Mouse (Mus musculus): ENCODE measurements around the gene Bcr.

Gene Bcr

GRCm38 (mm10) chr10:75058761-75059395 lies 1.5 kb upstream of the Bcr start:
- DNase-seq = no peak

- DNase-seq = peak; percentile 83
These were observed 996 bp upstream of the Bcr start for GRCm38 (mm10) chr10:75059396-75059795.

- DNase-seq = no peak
These were observed 447 bp downstream of the Bcr start for GRCm38 (mm10) chr10:75060843-75061235.

- DNase-seq = no peak
These were observed 1.2 kb downstream of the Bcr start for GRCm38 (mm10) chr10:75061341-75062188.

- DNase-seq = peak; percentile 72
These were observed 1.8 kb downstream of the Bcr start for GRCm38 (mm10) chr10:75062189-75062561.

- DNase-seq = no peak
These were observed 2.2 kb downstream of the Bcr start for GRCm38 (mm10) chr10:75062621-75063020.

GRCm38 (mm10) chr10:75063301-75063965 lies 3.0 kb downstream of the Bcr start:
- no peak for DNase-seq

- no peak for DNase-seq
These were observed 5.3 kb downstream of the Bcr start for GRCm38 (mm10) chr10:75065691-75066090.

- DNase-seq = no peak
These were observed 7.1 kb downstream of the Bcr start for GRCm38 (mm10) chr10:75067446-75067845.

GRCm38 (mm10) chr10:75068086-75068485 lies 7.7 kb downstream of the Bcr start:
- no peak for DNase-seq

- peak; percentile 26 for DNase-seq
These were observed 8.4 kb downstream of the Bcr start for GRCm38 (mm10) chr10:75068624-75069328.

- DNase-seq = no peak
These were observed 10.0 kb downstream of the Bcr start for GRCm38 (mm10) chr10:75070281-75070976.

GRCm38 (mm10) chr10:75075665-75076064 lies 15.3 kb downstream of the Bcr start:
- DNase-seq = no peak

GRCm38 (mm10) chr10:75078174-75079128 lies 18.1 kb downstream of the Bcr start:
- DNase-seq = no peak

GRCm38 (mm10) chr10:75085330-75085729 lies 24.9 kb downstream of the Bcr start:
- DNase-seq = no peak

- no peak for DNase-seq
These were observed 28.1 kb downstream of the Bcr start for GRCm38 (mm10) chr10:75088471-75088870.

GRCm38 (mm10) chr10:75091478-75092152 lies 31.2 kb downstream of the Bcr start:
- peak; percentile 26 for DNase-seq

- DNase-seq = no peak
These were observed 33.0 kb downstream of the Bcr start for GRCm38 (mm10) chr10:75093252-75093987.

GRCm38 (mm10) chr10:75094338-75094737 lies 33.9 kb downstream of the Bcr start:
- no peak for DNase-seq

- no peak for DNase-seq
These were observed 34.8 kb downstream of the Bcr start for GRCm38 (mm10) chr10:75095216-75095615.
